Mouse (Mus musculus) bone marrow, adult 2 months (tissue): ENCODE data around the gene Il1r2. TPM values are rescaled to one million over a fixed set of nuclear protein-coding genes. Genes with fewer than 3 reads are reported as not detected.
A peak's percentile ranks its signal among the peaks of the same experiment; 100 is the strongest.

Experiments used
- H3K27ac ChIP-seq: fragments of 200-500 bp; 2 replicates; pipeline ENCODE4 v1.5.1; 2012; ENCODE audit warnings: low read depth, mild to moderate bottlenecking, control low read depth, inconsistent platforms, low read length; ENCODE audit not compliant: control insufficient read depth, poor library complexity, insufficient read depth
- H3K4me1 ChIP-seq: fragments of 200-500 bp; 2 replicates; pipeline ENCODE4 v1.6.1; 2011; ENCODE audit warnings: low read length; ENCODE audit not compliant: control insufficient read depth, insufficient read depth
- H3K4me3 ChIP-seq: fragments of 200-500 bp; replicated peaks from 2 replicates; pipeline ENCODE3; 2011; ENCODE audit warnings: mild to moderate bottlenecking, low read depth, low read length, control low read depth; ENCODE audit not compliant: control insufficient read depth
- CTCF ChIP-seq: fragments of 200-500 bp; IDR thresholded peaks from 2 replicates; pipeline ENCODE4 v1.5.1; 2011; ENCODE audit warnings: low read length, control low read depth; ENCODE audit not compliant: control insufficient read depth, insufficient read depth
- POLR2A ChIP-seq: fragments of 200-500 bp; IDR thresholded peaks from 2 replicates; pipeline ENCODE4 v1.6.1; 2011; ENCODE audit warnings: low read depth, mild to moderate bottlenecking, control low read depth, low read length, borderline replicate concordance; ENCODE audit not compliant: control insufficient read depth
- WGBS: fragments of 180-500 bp; shearing (Covaris S2); methylation state at CpG from one replicate; pipeline ENCODE4 v1.1.7; 2018; 5-methylcytosine and 5-hydroxymethylcytosine counted together
- polyA plus RNA-seq: library from polyadenylated mRNA; stranded (reverse); fragments of >200 nt; gene quantifications from 2 replicates; pipeline ENCODE4 v1.2.4, GENCODE M21; 2011; ENCODE audit warnings: low replicate concordance; ENCODE audit not compliant: missing spikeins, insufficient read depth, insufficient read length

Il1r2 gene
- polyA plus RNA-seq, 1 experiment = 36.8 TPM

GRCm38 (mm10) chr1:40072558-40072957 is 1.3 kb upstream of the Il1r2 start:
- H3K4me1 ChIP-seq = no peaks in the 10 kb centered on the region
- no peak overlapping the region for H3K4me3 ChIP-seq
- TF ChIP-seq POLR2A (no peak), CTCF (no peak)
- WGBS = 76% methylated on average over 4 of the region's 4 CpGs
- no peak overlapping the region for H3K27ac ChIP-seq

GRCm38 (mm10) chr1:40077328-40077727 is 3.4 kb downstream of the Il1r2 start:
- peaks cover 1% of the 10 kb centered on the region; the same call in 1 of the 2 replicates for H3K4me1 ChIP-seq
- TF ChIP-seq POLR2A (no peak), CTCF (no peak)
- H3K4me3 ChIP-seq = no peak overlapping the region
- WGBS = 93% methylated on average over 2 of the region's 2 CpGs
- no peak overlapping the region for H3K27ac ChIP-seq

GRCm38 (mm10) chr1:40081041-40081440 is 7.2 kb downstream of the Il1r2 start:
- no peak for TF ChIP-seq CTCF
- no peak for TF ChIP-seq POLR2A

GRCm38 (mm10) chr1:40084386-40084785 is 10.5 kb downstream of the Il1r2 start:
- 12% methylated on average over 3 of the region's 3 CpGs for WGBS
- H3K4me3 ChIP-seq = peak overlapping the region; percentile 55
- no peak for TF ChIP-seq POLR2A
- no peak for TF ChIP-seq CTCF
- H3K27ac ChIP-seq = peak overlapping the region; percentile 82
- peaks cover 2% of the 10 kb centered on the region; the same call in 1 of the 2 replicates for H3K4me1 ChIP-seq

More at GRCm38 (mm10) chr1:40081041-40081440, 7.2 kb downstream of the Il1r2 start:
- H3K4me1 ChIP-seq = peaks cover 2% of the 10 kb centered on the region; the same call in 1 of the 2 replicates
- no peak overlapping the region for H3K27ac ChIP-seq
- WGBS = 41% methylated on average over 2 of the region's 2 CpGs
- H3K4me3 ChIP-seq = no peak overlapping the region

GRCm38 (mm10) chr1:40085403-40086182 is 11.7 kb downstream of the Il1r2 start:
- TF ChIP-seq CTCF = no peak
- no peak for TF ChIP-seq POLR2A
- H3K4me1 ChIP-seq = peaks cover 1% of the 10 kb centered on the region; the same call in 1 of the 2 replicates
- H3K27ac ChIP-seq = peak overlapping the region; percentile 67
- H3K4me3 ChIP-seq = peak overlapping the region; percentile 78
- 5% methylated on average over 25 of the region's 25 CpGs for WGBS

GRCm38 (mm10) chr1:40091160-40091559 is 17.3 kb downstream of the Il1r2 start:
- H3K4me3 ChIP-seq = no peak overlapping the region
- peak overlapping the region; percentile 26; the same call in 1 of the 2 replicates for H3K27ac ChIP-seq
- TF ChIP-seq POLR2A (no peak), CTCF (no peak)
- 45% methylated on average over 9 of the region's 9 CpGs for WGBS
- H3K4me1 ChIP-seq = peaks cover 4% of the 10 kb centered on the region

GRCm38 (mm10) chr1:40092541-40092940 is 18.7 kb downstream of the Il1r2 start:
- no peak overlapping the region for H3K4me3 ChIP-seq
- WGBS = 75% methylated on average over 6 of the region's 6 CpGs
- H3K4me1 ChIP-seq = peaks cover 4% of the 10 kb centered on the region
- H3K27ac ChIP-seq = no peak overlapping the region
- no peak for TF ChIP-seq CTCF
- no peak for TF ChIP-seq POLR2A

- TF ChIP-seq POLR2A (no peak), CTCF (no peak)
- Histone ChIP-seq H3K27ac (no peak overlapping the region), H3K4me1 (peaks cover 4% of the 10 kb centered on the region), H3K4me3 (no peak overlapping the region)
- WGBS = 49% methylated on average over 3 of the region's 3 CpGs
Observed at GRCm38 (mm10) chr1:40094601-40095304, 20.9 kb downstream of the Il1r2 start.

- TF ChIP-seq CTCF (peak; percentile 39; the same call in 1 of the 2 replicates), POLR2A (no peak)
- Histone ChIP-seq H3K4me1 (peaks cover 4% of the 10 kb centered on the region), H3K27ac (no peak overlapping the region), H3K4me3 (no peak overlapping the region)
- WGBS = 39% methylated on average over 1 of the region's 1 CpGs
Observed at GRCm38 (mm10) chr1:40095585-40095984, 21.7 kb downstream of the Il1r2 start.
